Mouse (Mus musculus) CD4-positive, CD25-positive, alpha-beta regulatory T cell, adult 2 months (primary cell): ENCODE measurements around the gene Olfr123.

Source experiments
- DNase-seq: peaks from one replicate; pipeline ENCODE4 v3.0.0-alpha.2; 2012; ENCODE audit warnings: low read depth, low spot score

Gene Olfr123

GRCm38 (mm10) chr17:37793229-37793628 is at the start of gene Olfr123:
Gene Olfr123 (plus strand): TSS chr17:37793529.
- DNase-seq: no peak

GRCm38 (mm10) chr17:37768307-37768706 is 25.0 kb upstream of the Olfr123 start, which contains the start of gene Olfr122:
Gene Olfr122 (plus strand): TSS chr17:37768607.
- DNase-seq: no peak

- no peak for DNase-seq
Measured at GRCm38 (mm10) chr17:37799588-37799987, 6.3 kb downstream of the Olfr123 start, which contains the start of gene Olfr124. Gene Olfr124 (plus strand): TSS chr17:37799888.

- no peak for DNase-seq
Measured at GRCm38 (mm10) chr17:37832649-37833048, 39.3 kb downstream of the Olfr123 start, which contains the start of gene Olfr125. Gene Olfr125 (plus strand): TSS chr17:37832949.

GRCm38 (mm10) chr17:37847183-37847582 is 53.9 kb downstream of the Olfr123 start, which contains the start of gene Olfr126:
Gene Olfr126 (plus strand): TSS chr17:37847483.
- DNase-seq: no peak
